12 mouse cellular contexts compared by ENCODE assay signal in the genomic region with DNA sequence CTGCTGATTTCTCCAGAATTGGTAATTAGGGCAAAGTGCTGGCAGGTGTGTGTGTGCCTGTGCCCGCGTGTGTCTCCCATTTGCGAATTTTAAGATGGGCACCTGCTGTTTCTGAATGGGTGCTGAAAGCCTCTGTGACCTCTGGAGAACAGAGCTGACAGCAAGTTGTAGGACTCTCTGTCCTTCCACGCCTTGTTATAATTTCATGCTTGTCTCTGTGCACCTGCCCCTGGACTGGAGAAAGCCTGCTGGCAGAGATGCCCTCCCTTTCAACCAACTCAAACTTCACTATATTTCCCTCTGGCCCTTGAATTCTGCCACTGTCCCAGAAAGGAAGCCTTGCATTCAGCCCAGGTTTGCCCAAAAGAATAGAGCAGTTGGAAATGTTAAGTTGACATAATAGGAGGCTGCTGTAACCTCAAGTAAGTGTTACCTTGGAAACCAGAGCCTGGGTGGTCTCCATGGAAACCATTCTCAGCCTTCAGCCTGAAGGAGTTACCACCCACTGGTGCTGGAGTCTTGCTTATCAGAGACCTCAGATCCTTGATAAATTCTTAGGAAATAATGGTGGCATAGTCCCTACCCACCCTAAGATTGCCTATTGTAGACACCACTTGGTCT. TPM values are rescaled to one million over a fixed set of nuclear protein-coding genes. Genes with fewer than 3 reads are reported as not detected.
DNase-seq lines count a peak whose midpoint lies in the region; ATAC-seq and TF ChIP-seq lines count a peak whose summit lies in the region.
"Had no signal": no experiment of that assay in that cellular context is flagged by ENCODE, and none has a peak within 500 bp of the region (broad histone marks: within the 10 kb centered on the region; RNA-seq: fewer than 3 reads in every experiment).

No protein-coding gene starts in this region.

- H3K4me3 ChIP-seq in lung, embryonic 14.5 days (ENCODE audit: low read depth, low read length), result no peak overlapping the region
- H3K4me3 ChIP-seq in lung, postnatal 0 days (ENCODE audit: low read depth, low read length), result no peak overlapping the region
- H3K4me3 ChIP-seq in forebrain, embryonic 15.5 days, result no peak overlapping the region
- H3K4me3 ChIP-seq: limb, embryonic 12.5 days had no signal

- no peak overlapping the region for H3K27ac ChIP-seq in lung, embryonic 14.5 days (ENCODE audit: low read depth)
- no peak overlapping the region for H3K27ac ChIP-seq in lung, postnatal 0 days (ENCODE audit: low read length)
- peak overlapping the region; percentile 92 for H3K27ac ChIP-seq in forebrain, embryonic 15.5 days (replicated peaks)
- H3K27ac ChIP-seq: limb, embryonic 12.5 days had no signal

- TF ChIP-seq CTCF in lung, embryonic 14.5 days (IDR thresholded peaks at IDR 0.05; ENCODE audit: low read depth), result no peak
- TF ChIP-seq CTCF in lung, postnatal 0 days (IDR thresholded peaks at IDR 0.05), result no peak

- no peak overlapping the region for H3K9ac ChIP-seq in lung, embryonic 14.5 days
- no peak overlapping the region for H3K9ac ChIP-seq in lung, postnatal 0 days (replicated peaks; ENCODE audit: low read depth)
- H3K9ac ChIP-seq in forebrain, embryonic 15.5 days (replicated peaks), result no peak overlapping the region
- H3K9ac ChIP-seq: limb, embryonic 12.5 days had no signal

- no peak overlapping the region for H3K4me2 ChIP-seq in lung, embryonic 14.5 days
- no peak overlapping the region for H3K4me2 ChIP-seq in lung, postnatal 0 days (replicated peaks; ENCODE audit: low read depth, low read length)
- no peak overlapping the region; the same call in 1 of the 2 replicates for H3K4me2 ChIP-seq in forebrain, embryonic 15.5 days (replicated peaks)
- H3K4me2 ChIP-seq: limb, embryonic 12.5 days had no signal

- TF ChIP-seq EP300 in lung, postnatal 0 days (IDR thresholded peaks at IDR 0.05), result no peak

- no peaks in the 10 kb centered on the region for H3K36me3 ChIP-seq in lung, embryonic 14.5 days (ENCODE audit: insufficient read depth)
- H3K36me3 ChIP-seq in lung, postnatal 0 days (ENCODE audit: insufficient read depth, low read length), result no peaks in the 10 kb centered on the region
- no peaks in the 10 kb centered on the region for H3K36me3 ChIP-seq in forebrain, embryonic 15.5 days
- H3K36me3 ChIP-seq: limb, embryonic 12.5 days had no signal

- ATAC-seq in lung, embryonic 14.5 days (ENCODE audit: insufficient read depth), result peak; percentile 53; the same call in 1 of the 2 replicates
- no peak for ATAC-seq in lung, postnatal 0 days
- ATAC-seq in forebrain, embryonic 15.5 days (replicated peaks), result peak; percentile 91
- ATAC-seq: inflammation-experienced regulatory T-cells, adult 6 months had no signal

- H3K9me3 ChIP-seq in lung, embryonic 14.5 days (ENCODE audit: low read depth, low read length), result no peaks in the 10 kb centered on the region
- no peaks in the 10 kb centered on the region for H3K9me3 ChIP-seq in lung, postnatal 0 days (ENCODE audit: low read length)
- H3K9me3 ChIP-seq in forebrain, embryonic 15.5 days, result no peaks in the 10 kb centered on the region
- H3K9me3 ChIP-seq: limb, embryonic 12.5 days had no signal

- 53% methylated on average over 4 of the region's 4 CpGs for WGBS in lung, embryonic 14.5 days
- 68% methylated on average over 4 of the region's 4 CpGs for WGBS in lung, postnatal 0 days
- 3% methylated on average over 4 of the region's 4 CpGs for WGBS in forebrain, embryonic 15.5 days

- no peaks in the 10 kb centered on the region for H3K27me3 ChIP-seq in lung, embryonic 14.5 days (ENCODE audit: insufficient read depth, low read length)
- no peaks in the 10 kb centered on the region for H3K27me3 ChIP-seq in lung, postnatal 0 days (replicated peaks; ENCODE audit: insufficient read depth, low read length)
- H3K27me3 ChIP-seq in forebrain, embryonic 15.5 days, result no peaks in the 10 kb centered on the region
- H3K27me3 ChIP-seq: limb, embryonic 12.5 days had no signal

- intact Hi-C loops in left cerebral cortex, postnatal 25 days (cut with DNase I), result no loop called here
- intact Hi-C loops in heart, postnatal 25 days (cut with DNase I), result no loop called here

- peaks cover 4% of the 10 kb centered on the region; the same call in 1 of the 2 replicates for H3K4me1 ChIP-seq in lung, embryonic 14.5 days (ENCODE audit: insufficient read depth)
- no peaks in the 10 kb centered on the region for H3K4me1 ChIP-seq in lung, postnatal 0 days (ENCODE audit: insufficient read depth, low read depth, low read length)
- H3K4me1 ChIP-seq in forebrain, embryonic 15.5 days, result peaks cover 22% of the 10 kb centered on the region

- DNase-seq in lung, embryonic 14.5 days, result peak; percentile 74
- DNase-seq in lung, postnatal 0 days (ENCODE audit: low spot score), result no peak
- DNase-seq in left cerebral cortex, postnatal 25 days (ENCODE audit: low spot score in 2 of 2), result peak; percentile 77 to 95
- DNase-seq in retina, embryonic 14.5 days (ENCODE audit: low spot score), result peak; percentile 55
- no peak for DNase-seq in yolk sac, embryonic 10.5 days (ENCODE audit: low spot score)
- no peak for DNase-seq in heart, postnatal 25 days (ENCODE audit: low spot score)
- DNase-seq in urinary bladder, postnatal 36 days (ENCODE audit: low spot score in 2 of 2), result no peak

RNA-seq across cellular contexts. Expression of a gene that starts 11.3 kb away (rescaled TPM):
- polyA plus RNA-seq in lung, embryonic 14.5 days (2014; fragmentation: Nextera tagmentation; extraction: Ambion mirVana), result not detected in 2 replicates
- 0.11 and 0.30 TPM in 2 replicates for polyA plus RNA-seq in lung, postnatal 0 days (2015; fragmentation: Nextera tagmentation; extraction: Ambion mirVana)
- polyA plus RNA-seq in forebrain, embryonic 15.5 days (2015; fragmentation: Nextera tagmentation; extraction: Ambion mirVana), result 4.4 and 4.6 TPM in 2 replicates
- total RNA-seq in left cerebral cortex, postnatal 25 days (2021), result 1 to 10 TPM; 5.5 to 7.0 TPM
- total RNA-seq in heart, postnatal 25 days (2021), result not detected
- polyA plus RNA-seq: C2C12; limb, embryonic 12.5 days had no signal

RNA-seq across cellular contexts. Expression of a gene that starts 22.9 kb away (rescaled TPM):
- 99.5 and 107 TPM in 2 replicates for polyA plus RNA-seq in lung, embryonic 14.5 days (2014; fragmentation: Nextera tagmentation; extraction: Ambion mirVana)
- polyA plus RNA-seq in lung, postnatal 0 days (2015; fragmentation: Nextera tagmentation; extraction: Ambion mirVana), result 221 and 244 TPM in 2 replicates
- polyA plus RNA-seq in forebrain, embryonic 15.5 days (2015; fragmentation: Nextera tagmentation; extraction: Ambion mirVana), result 148 and 160 TPM in 2 replicates
- total RNA-seq in left cerebral cortex, postnatal 25 days (2021), result 100 to 1,000 TPM; 732 to 765 TPM
- 10 to 100 TPM; 62.4 to 66.2 TPM for total RNA-seq in heart, postnatal 25 days (2021)

RNA-seq across cellular contexts. Expression of a gene that starts 43.9 kb away (rescaled TPM):
- polyA plus RNA-seq in lung, embryonic 14.5 days (2014; fragmentation: Nextera tagmentation; extraction: Ambion mirVana), result not detected in 2 replicates
- polyA plus RNA-seq in lung, postnatal 0 days (2015; fragmentation: Nextera tagmentation; extraction: Ambion mirVana), result 0.14 and 0.26 TPM in 2 replicates
- polyA plus RNA-seq in forebrain, embryonic 15.5 days (2015; fragmentation: Nextera tagmentation; extraction: Ambion mirVana), result 0.15 and 0.17 TPM in 2 replicates
- under 1 TPM in 1 of 2 experiments, not detected in 1; 0.09 TPM for total RNA-seq in left cerebral cortex, postnatal 25 days (2021)
- not detected for total RNA-seq in heart, postnatal 25 days (2021)
- total RNA-seq: gastrocnemius, adult 18-20 months had no signal
- polyA plus RNA-seq: C2C12; limb, embryonic 12.5 days had no signal

Comparison
In these comparisons a context has a peak if more than half of its experiments do, and no peak if none do; other contexts are left out.
1. DNase-seq: peak in lung, embryonic 14.5 days (single experiment), left cerebral cortex, postnatal 25 days (2 of 2) and retina, embryonic 14.5 days (single experiment); none in lung, postnatal 0 days (single experiment), yolk sac, embryonic 10.5 days (single experiment), heart, postnatal 25 days (single experiment) and urinary bladder, postnatal 36 days (0 of 2).